Mouse (Mus musculus) forebrain, embryonic 14.5 days (tissue): ENCODE measurements around the gene Caly. TPM values are rescaled to one million over a fixed set of nuclear protein-coding genes. Genes with fewer than 3 reads are reported as not detected.

Experiments used
- ATAC-seq: fragments of 200-750 bp; cut with Nextera tagmentation; 2 replicates; pipeline ENCODE4 v1.8.0; 2017; ENCODE audit warnings: mild to moderate bottlenecking, moderate library complexity
- DNase-seq: peaks from one replicate; pipeline ENCODE4 v3.0.0-alpha.2; 2015; ENCODE audit warnings: low spot score
- H3K27ac ChIP-seq: fragments of 300-500 bp; sonication (generic); 2 replicates; pipeline ENCODE4 v1.5.1; 2014; ENCODE audit warnings: low read depth, mild to moderate bottlenecking, control low read depth, low read length, moderate library complexity
- H3K27me3 ChIP-seq: fragments of 300-500 bp; sonication (generic); replicated peaks from 2 replicates; pipeline ENCODE4 v1.6.1; 2014; ENCODE audit warnings: low read length, control low read depth, mixed read lengths; ENCODE audit not compliant: control insufficient read depth, insufficient read depth
- H3K36me3 ChIP-seq: fragments of 300-500 bp; sonication (generic); 2 replicates; pipeline ENCODE4 v1.6.1; 2014; ENCODE audit warnings: low read length, control low read depth; ENCODE audit not compliant: control insufficient read depth, insufficient read depth
- H3K4me1 ChIP-seq: fragments of 300-500 bp; sonication (generic); 2 replicates; pipeline ENCODE4 v1.6.1; 2014; ENCODE audit warnings: antibody characterized with exemption, low read length, control low read depth; ENCODE audit not compliant: control insufficient read depth, insufficient read depth
- H3K4me2 ChIP-seq: fragments of 300-500 bp; sonication (generic); 2 replicates; pipeline ENCODE4 v1.6.1; 2014; ENCODE audit warnings: mild to moderate bottlenecking, control low read depth, low read length
- H3K4me3 ChIP-seq: fragments of 300-500 bp; sonication (generic); 2 replicates; pipeline ENCODE4 v1.5.1; 2014; ENCODE audit warnings: low read depth, low read length, control low read depth
- H3K9ac ChIP-seq: fragments of 300-500 bp; sonication (generic); 2 replicates; pipeline ENCODE4 v1.6.1; 2014; ENCODE audit warnings: mild to moderate bottlenecking, low read length, control low read depth, moderate library complexity
- H3K9me3 ChIP-seq: fragments of 300-500 bp; sonication (generic); replicated peaks from 2 replicates; pipeline ENCODE4 v1.6.1; 2016; ENCODE audit warnings: low read length, control low read depth, mixed read lengths; ENCODE audit not compliant: control insufficient read depth
- WGBS: fragments of 180-500 bp; shearing (Covaris S2); extraction: QIAGEN DNeasy Blood & Tissue Kit; methylation state at CpG from one replicate; pipeline ENCODE4 v1.1.7; 2014; 5-methylcytosine and 5-hydroxymethylcytosine counted together
- polyA plus RNA-seq: library from polyadenylated mRNA; unstranded; fragments of >200 nt; fragmentation: Nextera tagmentation; extraction: Ambion mirVana; gene quantifications from 2 replicates; pipeline ENCODE4 v1.2.1, GENCODE M21; 2014

Caly gene
- 114 and 141 TPM in 2 replicates for polyA plus RNA-seq

DNA sequence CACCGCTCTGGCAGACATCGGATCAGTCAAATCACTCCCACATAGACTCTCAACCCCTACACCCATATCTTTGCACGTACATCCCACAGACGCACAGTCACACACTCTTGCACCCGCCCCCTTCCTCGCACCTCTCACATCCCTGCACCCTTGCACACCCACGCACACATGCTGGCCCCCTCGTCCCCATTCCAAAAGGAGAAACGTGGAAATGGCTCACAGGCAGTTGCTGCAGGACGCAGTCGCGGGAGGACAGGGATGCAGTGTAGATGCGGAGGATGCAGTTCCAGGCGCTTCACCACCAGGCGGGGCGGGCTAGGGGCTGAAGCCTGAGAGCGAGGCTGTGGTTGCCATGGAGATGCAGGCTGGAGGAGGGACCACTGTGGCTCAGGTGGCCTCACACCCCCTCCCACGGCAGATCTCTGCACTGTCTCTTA is at the start of gene Caly:
Gene Caly, minus strand, starts transcription at position 307 of the 437 bp plus-strand sequence.
- Histone ChIP-seq H3K36me3 (no peaks in the 10 kb centered on the region), H3K9ac (peak within 1 kb of the TSS; percentile 69), H3K27ac (peak within 1 kb of the TSS; percentile 85), H3K27me3 (peaks cover 9% of the 10 kb centered on the region; the same call in 1 of the 2 replicates), H3K4me2 (peak within 1 kb of the TSS; percentile 70), H3K9me3 (no peaks in the 10 kb centered on the region), H3K4me1 (peaks cover 24% of the 10 kb centered on the region), H3K4me3 (peak within 1 kb of the TSS; percentile 38)
- ATAC-seq (peak; percentile 85), DNase-seq (peak; percentile 94)
- WGBS = 3% methylated on average over 18 of the region's 18 CpGs

- DNase-seq = no peak
- no peak overlapping the region for H3K9ac ChIP-seq
- no peaks in the 10 kb centered on the region for H3K36me3 ChIP-seq
- 89% methylated on average over 2 of the region's 2 CpGs for WGBS
- H3K4me2 ChIP-seq = no peak overlapping the region
- H3K27ac ChIP-seq = no peak overlapping the region
- H3K9me3 ChIP-seq = no peaks in the 10 kb centered on the region
- H3K27me3 ChIP-seq = no peaks in the 10 kb centered on the region
- ATAC-seq = no peak
- H3K4me1 ChIP-seq = no peaks in the 10 kb centered on the region
- no peak overlapping the region for H3K4me3 ChIP-seq
Observed at GRCm38 (mm10) chr7:140127911-140128310, 45.6 kb upstream of the Caly start.

DNA sequence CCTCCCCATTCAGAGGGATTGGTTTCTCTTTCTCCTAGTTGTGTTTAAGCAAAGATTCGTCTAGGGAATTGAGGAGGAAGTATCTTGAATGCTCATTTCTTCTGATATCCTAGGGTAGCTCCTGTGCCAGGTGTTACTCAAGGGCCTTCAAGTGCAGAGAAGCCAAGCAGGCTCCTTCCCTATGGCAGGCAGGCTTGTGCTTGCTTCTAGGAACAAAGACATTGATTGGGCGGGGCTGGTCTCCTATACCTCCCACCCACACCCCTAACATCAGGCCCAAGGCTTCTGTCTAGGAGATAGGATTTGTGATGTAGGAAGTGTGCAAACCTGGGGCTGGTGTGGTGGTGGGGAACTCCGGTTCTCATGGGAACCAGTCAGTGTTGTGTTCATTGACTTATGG is 44.6 kb upstream of the Caly start:
- Histone ChIP-seq H3K27ac (no peak overlapping the region), H3K4me3 (no peak overlapping the region), H3K27me3 (no peaks in the 10 kb centered on the region), H3K9me3 (no peaks in the 10 kb centered on the region), H3K4me2 (no peak overlapping the region), H3K9ac (no peak overlapping the region), H3K4me1 (no peaks in the 10 kb centered on the region), H3K36me3 (no peaks in the 10 kb centered on the region)
- DNase-seq (no peak), ATAC-seq (no peak)
- 89% methylated on average over 3 of the region's 3 CpGs for WGBS

DNA sequence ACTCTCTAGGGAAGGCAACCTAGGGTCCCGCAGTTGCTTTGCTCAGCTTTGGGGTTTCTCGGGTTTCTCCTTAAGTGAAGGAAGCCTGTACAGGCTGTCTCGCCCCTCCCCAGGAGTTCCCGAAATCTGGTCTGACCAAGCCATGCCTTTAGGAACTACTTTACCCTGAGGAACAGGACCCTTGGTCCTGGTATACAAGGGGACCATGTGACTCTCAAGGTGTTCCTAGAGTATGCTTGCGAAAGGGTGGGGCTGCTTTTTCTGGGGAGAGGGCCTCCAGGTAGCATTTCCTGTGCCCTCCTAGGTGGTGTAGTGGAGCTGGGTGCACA is 43.6 kb upstream of the Caly start:
- H3K4me1 ChIP-seq = no peaks in the 10 kb centered on the region
- 10% methylated on average over 5 of the region's 5 CpGs for WGBS
- no peak overlapping the region for H3K27ac ChIP-seq
- H3K36me3 ChIP-seq = no peaks in the 10 kb centered on the region
- H3K27me3 ChIP-seq = no peaks in the 10 kb centered on the region
- ATAC-seq (no peak; the same call in 1 of the 2 replicates), DNase-seq (no peak)
- H3K9me3 ChIP-seq = no peaks in the 10 kb centered on the region
- peak overlapping the region; percentile 67 for H3K4me3 ChIP-seq
- peak overlapping the region; percentile 82 for H3K9ac ChIP-seq
- peak overlapping the region; percentile 82 for H3K4me2 ChIP-seq

- Histone ChIP-seq H3K36me3 (no peaks in the 10 kb centered on the region), H3K4me3 (peak overlapping the region; percentile 67), H3K9ac (peak overlapping the region; percentile 82), H3K4me2 (peak overlapping the region; percentile 82), H3K9me3 (no peaks in the 10 kb centered on the region), H3K27me3 (no peaks in the 10 kb centered on the region), H3K4me1 (no peaks in the 10 kb centered on the region), H3K27ac (no peak overlapping the region)
- DNase-seq (peak; percentile 90), ATAC-seq (peak; percentile 97)
- WGBS = 2% methylated on average over 40 of the region's 40 CpGs
Observed at GRCm38 (mm10) chr7:140125278-140126021, 43.1 kb upstream of the Caly start.

GRCm38 (mm10) chr7:140124382-140124781 is 42.0 kb upstream of the Caly start:
- Histone ChIP-seq H3K4me2 (no peak overlapping the region), H3K9me3 (no peaks in the 10 kb centered on the region), H3K9ac (no peak overlapping the region), H3K27ac (no peak overlapping the region), H3K36me3 (no peaks in the 10 kb centered on the region), H3K4me1 (no peaks in the 10 kb centered on the region), H3K4me3 (no peak overlapping the region), H3K27me3 (no peaks in the 10 kb centered on the region)
- ATAC-seq = no peak
- DNase-seq = no peak
- 86% methylated on average over 1 of the region's 1 CpGs for WGBS

- no peaks in the 10 kb centered on the region for H3K9me3 ChIP-seq
- H3K4me3 ChIP-seq = no peak overlapping the region
- H3K4me1 ChIP-seq = no peaks in the 10 kb centered on the region
- no peak overlapping the region for H3K9ac ChIP-seq
- H3K27me3 ChIP-seq = no peaks in the 10 kb centered on the region
- no peak overlapping the region for H3K27ac ChIP-seq
- ATAC-seq = no peak
- WGBS = 37% methylated on average over 4 of the region's 4 CpGs
- H3K4me2 ChIP-seq = no peak overlapping the region
- no peak for DNase-seq
- H3K36me3 ChIP-seq = no peaks in the 10 kb centered on the region
Observed at GRCm38 (mm10) chr7:140122765-140123164, 40.4 kb upstream of the Caly start.

GRCm38 (mm10) chr7:140121338-140121910 is 39.1 kb upstream of the Caly start:
- DNase-seq = no peak
- no peak for ATAC-seq
- Histone ChIP-seq H3K27me3 (no peaks in the 10 kb centered on the region), H3K4me3 (no peak overlapping the region), H3K36me3 (no peaks in the 10 kb centered on the region), H3K9me3 (no peaks in the 10 kb centered on the region), H3K4me1 (no peaks in the 10 kb centered on the region), H3K27ac (no peak overlapping the region), H3K4me2 (no peak overlapping the region), H3K9ac (no peak overlapping the region)
- WGBS = 68% methylated on average over 12 of the region's 13 CpGs

- Histone ChIP-seq H3K27ac (no peak overlapping the region), H3K9ac (no peak overlapping the region), H3K4me3 (no peak overlapping the region), H3K36me3 (no peaks in the 10 kb centered on the region), H3K4me2 (no peak overlapping the region), H3K27me3 (no peaks in the 10 kb centered on the region), H3K4me1 (no peaks in the 10 kb centered on the region), H3K9me3 (no peaks in the 10 kb centered on the region)
- ATAC-seq = no peak
- 95% methylated on average over 2 of the region's 2 CpGs for WGBS
- DNase-seq = no peak
Observed at GRCm38 (mm10) chr7:140120484-140120883, 38.1 kb upstream of the Caly start.
